10 mouse cellular contexts compared by ENCODE assay signal in genomic region chr11:61023416-61024200, GRCm38 (mm10). TPM values are rescaled to one million over a fixed set of nuclear protein-coding genes. Genes with fewer than 3 reads are reported as not detected.
DNase-seq lines count a peak whose midpoint lies in the region; ATAC-seq lines count a peak whose summit lies in the region.
"Had no signal": no experiment of that assay in that cellular context is flagged by ENCODE, and none has a peak within 500 bp of the region (broad histone marks: within the 10 kb centered on the region; RNA-seq: fewer than 3 reads in every experiment).

No protein-coding gene starts in this region.

- H3K27ac ChIP-seq in neural tube, embryonic 11.5 days (ENCODE audit: low read depth, low read length) = no peak overlapping the region
- H3K27ac ChIP-seq in limb, embryonic 10.5 days = no peak overlapping the region
- H3K27ac ChIP-seq: liver, embryonic 14.5 days had no signal

- H3K9ac ChIP-seq in neural tube, embryonic 11.5 days (ENCODE audit: low read length) = no peak overlapping the region
- H3K9ac ChIP-seq: liver, embryonic 14.5 days had no signal

- WGBS in neural tube, embryonic 11.5 days = 56% methylated on average over 9 of the region's 9 CpGs
- WGBS in limb, embryonic 10.5 days = 54% methylated on average over 9 of the region's 9 CpGs

- no peaks in the 10 kb centered on the region for H3K36me3 ChIP-seq in neural tube, embryonic 11.5 days (ENCODE audit: control insufficient read depth, insufficient read depth, low read length)
- no peaks in the 10 kb centered on the region for H3K36me3 ChIP-seq in limb, embryonic 10.5 days

- no peak for ATAC-seq in cerebellum, adult (ENCODE audit: insufficient number of reproducible peaks, low FRiP score, low TSS enrichment)
- no peak for ATAC-seq in neural tube, embryonic 11.5 days (ENCODE audit: insufficient read depth, low FRiP score, low TSS enrichment)

- H3K9me3 ChIP-seq in neural tube, embryonic 11.5 days (ENCODE audit: control insufficient read depth, low read length) = no peaks in the 10 kb centered on the region
- no peaks in the 10 kb centered on the region for H3K9me3 ChIP-seq in limb, embryonic 10.5 days (replicated peaks)

- intact Hi-C loops in left cerebral cortex, postnatal 36 days (cut with DNase I) = loop anchor here (2.0 kb wide), 1 partner anchor 39 kb away; no protein-coding TSS in a partner anchor

- peak overlapping the region; percentile 48; the same call in 1 of the 2 replicates for H3K4me3 ChIP-seq in neural tube, embryonic 11.5 days (ENCODE audit: low read depth, low read length)
- H3K4me3 ChIP-seq in limb, embryonic 10.5 days = peak overlapping the region; percentile 64

- peaks cover 11% of the 10 kb centered on the region; the same call in 1 of the 2 replicates for H3K4me1 ChIP-seq in neural tube, embryonic 11.5 days (ENCODE audit: control insufficient read depth, insufficient read depth, low read length)
- H3K4me1 ChIP-seq in limb, embryonic 10.5 days = peaks cover 57% of the 10 kb centered on the region

- peaks cover 42% of the 10 kb centered on the region for H3K27me3 ChIP-seq in neural tube, embryonic 11.5 days (ENCODE audit: control insufficient read depth, insufficient read depth, low read length)
- H3K27me3 ChIP-seq in limb, embryonic 10.5 days (ENCODE audit: low read depth, poor library complexity, severe bottlenecking) = peaks cover 89% of the 10 kb centered on the region

- peak overlapping the region; percentile 83 for H3K4me2 ChIP-seq in neural tube, embryonic 11.5 days (ENCODE audit: low read depth)

- DNase-seq in cerebellum, adult 11-12 months = peak; percentile 75
- no peak for DNase-seq in neural tube, embryonic 11.5 days (ENCODE audit: low spot score)
- no peak for DNase-seq in neural tube, embryonic 10.5 days (ENCODE audit: extremely low spot score, low spot score)
- no peak for DNase-seq in limb, embryonic 10.5 days (ENCODE audit: low spot score)
- DNase-seq in natural killer cell, adult 2 months (ENCODE audit: low spot score in 2 of 2) = no peak
- no peak for DNase-seq in adrenal gland, postnatal 25 days
- no peak for DNase-seq in left cerebral cortex, postnatal 36 days (ENCODE audit: low spot score in 2 of 2)
- DNase-seq: gastrocnemius, postnatal 14 days had no signal

RNA-seq across cellular contexts. Expression of gene Kcnj12, which starts 1.2 kb away (rescaled TPM):
- 3.4 and 4.0 TPM in 2 replicates for polyA plus RNA-seq in neural tube, embryonic 11.5 days (2014; fragmentation: Nextera tagmentation; extraction: Ambion mirVana)
- 0.11 and 0.25 TPM in 2 replicates for polyA plus RNA-seq in limb, embryonic 10.5 days (2016; fragmentation: Nextera tagmentation; extraction: Ambion mirVana)
- 2.2 TPM in 2 replicates for total RNA-seq in adrenal gland, postnatal 25 days (2021)
- total RNA-seq in left cerebral cortex, postnatal 36 days (2021) = 10 to 100 TPM; 17.9 to 18.2 TPM
